Mouse (Mus musculus): ENCODE measurements at regions not wholly inside any gene's neighbourhood (a gene's known extent, or its start where the extent isn't known, plus 50 kb on each side); places are given as distances from the start of the nearest gene placed in this dataset.

DNA sequence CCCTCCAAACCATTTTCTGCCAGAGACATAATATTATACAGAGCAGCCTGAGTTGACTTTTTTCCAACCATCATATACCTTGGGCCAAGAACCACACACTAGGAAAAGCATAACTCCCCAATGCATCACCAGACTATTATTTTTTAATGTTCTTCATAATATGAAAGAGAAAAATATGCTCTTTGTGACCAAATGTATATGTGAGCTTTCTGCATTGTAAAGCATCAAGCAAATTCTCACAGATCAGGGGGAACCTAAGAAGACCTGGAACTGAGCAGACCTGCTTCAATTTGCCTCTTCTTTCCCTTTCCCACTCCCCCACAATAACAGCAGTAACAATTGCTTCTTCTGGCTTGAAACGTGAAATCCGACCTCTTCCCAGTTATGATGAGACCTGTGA is 407.6 kb downstream of the Atp6ap1l start:
- DNase-seq (ENCODE audit: low spot score in 2 of 2): no peak

DNA sequence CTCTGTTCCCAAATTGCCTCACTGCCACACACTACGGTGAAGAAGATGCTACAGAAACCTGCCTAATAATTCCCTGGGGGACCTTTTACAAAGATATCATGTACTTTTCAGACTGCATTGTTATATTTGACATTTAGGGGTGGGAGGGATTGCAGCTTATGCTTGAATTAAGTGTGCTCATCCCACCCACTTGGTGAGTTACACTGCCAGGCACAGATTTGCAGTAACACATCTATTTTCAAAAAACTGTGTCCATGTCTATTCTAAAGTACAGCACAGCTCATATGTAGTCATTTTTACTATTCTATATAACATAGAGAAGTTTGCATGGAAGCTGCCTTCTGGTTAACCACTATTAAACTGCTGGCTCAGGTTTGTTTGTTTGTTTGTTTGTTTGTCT is 404.3 kb upstream of the Xrcc4 start:
- peak in 1 of 2 experiments; percentile 6 for DNase-seq (ENCODE audit: low spot score in 2 of 2)

DNA sequence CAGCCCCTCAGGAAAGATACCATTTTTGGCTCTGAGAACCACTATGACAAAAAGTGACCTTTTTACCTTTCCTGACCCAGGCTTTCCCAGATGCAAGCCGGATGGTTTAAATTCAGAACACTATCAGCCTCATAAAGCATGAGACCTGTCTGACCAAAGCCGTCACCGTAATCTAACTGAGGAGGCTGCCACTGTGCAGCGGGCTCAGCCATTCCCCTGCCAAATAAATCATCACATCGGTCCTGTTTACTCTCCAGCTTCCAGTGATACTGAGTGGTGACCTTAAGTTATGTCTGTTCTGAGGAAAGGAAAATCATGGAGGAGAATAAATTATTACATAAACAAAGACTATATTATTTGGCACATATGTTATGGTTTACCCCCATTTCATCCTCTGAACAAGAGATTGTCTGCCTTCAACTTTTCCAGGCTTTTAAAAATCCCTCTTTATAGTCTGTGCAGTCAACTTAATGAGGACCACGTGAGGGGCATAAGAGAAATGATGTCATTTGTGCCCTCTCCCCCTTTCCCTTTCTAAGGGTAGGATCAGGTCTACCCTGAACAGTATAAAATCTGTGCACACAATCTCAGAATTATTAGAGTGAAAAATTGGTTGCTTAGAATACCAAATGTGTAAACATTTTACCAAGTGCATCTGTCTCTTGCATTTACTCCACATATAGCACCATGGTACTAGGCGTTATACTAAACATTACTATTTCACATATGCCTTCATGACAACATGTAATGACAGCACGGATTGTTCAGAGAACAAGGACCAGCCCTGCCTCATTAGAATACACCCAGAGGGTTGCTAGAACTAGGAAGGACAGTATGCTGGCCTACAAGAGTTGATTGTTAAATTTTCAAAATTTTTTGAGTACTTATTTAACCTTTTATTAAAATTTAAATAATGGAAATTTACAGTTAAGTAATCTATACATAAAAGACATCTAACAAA is 401.9 kb upstream of the Xrcc4 start:
- DNase-seq (ENCODE audit: low spot score in 2 of 2): no peak

DNA sequence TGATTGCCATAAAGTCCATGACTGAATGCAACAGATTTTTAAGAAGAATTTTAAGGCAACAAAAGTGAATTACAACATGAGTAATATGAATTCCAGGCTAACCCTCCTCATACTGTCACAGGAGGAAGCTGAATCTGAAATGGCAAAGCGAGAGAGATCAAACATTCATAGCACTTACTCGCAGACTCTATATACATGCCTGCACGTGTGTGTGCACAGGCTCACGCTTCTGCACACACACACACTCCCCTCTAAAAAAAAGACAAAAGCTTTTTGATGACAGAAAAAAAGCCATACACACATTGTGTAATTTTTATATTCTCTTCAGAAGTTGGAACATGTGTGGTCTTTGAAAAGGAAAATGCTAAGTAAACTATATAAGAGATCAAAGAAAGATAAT is 391.1 kb upstream of the Xrcc4 start:
- DNase-seq (ENCODE audit: low spot score in 2 of 2): no peak

DNA sequence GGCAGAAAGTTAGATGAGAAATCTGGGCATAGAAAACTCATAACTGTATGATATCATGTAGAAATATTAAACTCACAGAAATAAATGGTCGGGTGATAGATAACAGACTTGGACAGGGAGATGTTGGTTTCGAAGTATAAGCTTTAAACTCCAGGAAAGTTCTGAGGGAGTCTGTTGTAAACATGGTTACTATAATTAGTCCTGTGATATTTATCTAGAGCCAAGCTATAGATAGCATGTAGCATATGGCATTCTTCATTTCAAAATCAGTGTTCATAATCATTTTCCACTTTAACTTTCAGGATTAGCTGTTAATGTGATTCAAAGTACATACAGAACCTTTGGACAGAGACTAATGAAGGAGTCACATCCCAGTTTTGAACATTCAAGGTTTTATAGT is 387.5 kb upstream of the Xrcc4 start:
- DNase-seq (ENCODE audit: low spot score in 2 of 2): no peak

DNA sequence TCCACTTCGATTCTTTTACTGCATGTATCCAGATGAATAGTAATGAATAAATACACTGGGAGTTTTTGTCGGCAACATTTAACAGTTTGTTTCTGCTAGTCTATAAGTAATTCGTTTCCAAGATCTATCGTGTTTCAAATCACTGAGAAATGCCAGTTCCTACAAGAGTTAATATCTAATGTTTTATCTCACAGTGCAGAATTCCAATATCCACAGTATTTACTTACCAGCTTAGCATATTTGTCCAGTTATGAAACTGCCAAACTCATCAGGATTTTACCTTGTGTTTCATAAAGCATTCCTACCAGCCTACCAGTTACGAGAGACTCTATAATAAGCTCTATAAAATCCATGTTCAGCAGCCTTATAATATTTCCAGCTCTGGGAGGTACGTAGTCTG is 385.1 kb upstream of the Xrcc4 start:
- no peak for DNase-seq (ENCODE audit: low spot score in 2 of 2)

DNA sequence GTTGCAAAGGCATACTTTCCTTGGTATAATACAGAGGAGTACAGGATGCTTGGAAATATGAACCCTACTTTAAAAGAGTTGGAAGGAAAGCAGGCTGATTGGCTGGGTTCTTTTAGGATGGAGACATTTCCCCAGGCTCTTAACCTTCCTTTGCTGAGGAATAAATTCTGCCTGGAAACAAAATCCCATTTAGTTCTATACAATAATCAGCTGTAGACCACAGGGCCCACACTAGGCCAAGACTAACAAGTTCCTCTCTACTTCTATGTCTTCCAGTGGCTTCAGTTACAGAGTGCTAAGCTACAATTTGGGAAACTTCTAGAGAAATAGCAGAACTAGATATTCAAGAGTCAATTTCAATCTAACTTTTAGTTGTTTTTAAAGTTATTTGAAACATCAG is 384.6 kb upstream of the Xrcc4 start:
- DNase-seq (ENCODE audit: low spot score in 2 of 2): no peak

DNA sequence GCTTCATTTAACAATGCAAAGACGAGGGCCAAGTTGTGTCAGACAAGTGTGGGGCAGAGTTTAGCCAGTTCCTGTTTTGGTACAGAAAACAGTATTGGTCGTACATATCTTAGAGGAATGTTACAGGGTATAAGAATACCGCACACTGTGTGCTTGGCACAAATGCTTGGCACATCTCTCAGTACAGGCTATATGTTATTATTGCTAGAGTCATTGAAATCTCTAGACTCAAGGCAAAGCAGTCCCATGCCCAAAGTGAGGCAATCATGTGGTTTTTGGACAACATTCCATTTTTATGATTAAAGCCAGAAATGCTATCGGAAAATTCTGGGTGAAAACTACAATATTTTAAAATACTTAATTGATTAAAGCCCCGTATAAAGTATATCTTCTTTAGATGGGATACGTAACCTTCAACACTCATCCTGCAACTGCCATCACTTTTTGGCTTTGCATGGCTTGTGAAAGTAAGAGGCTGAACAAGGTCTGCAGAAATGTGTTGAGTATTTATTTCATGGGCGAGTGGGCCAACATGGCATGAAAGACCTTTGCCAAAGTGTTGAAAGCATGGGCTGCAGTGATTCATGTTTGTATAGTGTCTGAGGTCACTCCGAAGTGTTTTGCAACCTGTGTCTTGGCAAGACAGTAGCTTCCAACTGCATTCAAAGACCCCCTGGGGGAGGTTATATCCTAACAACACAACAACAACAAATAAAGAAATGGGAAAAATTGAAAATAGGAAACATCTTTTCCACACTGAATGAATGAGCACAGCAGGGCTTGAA is 383.8 kb upstream of the Xrcc4 start:
- no peak for DNase-seq (ENCODE audit: low spot score in 2 of 2)

DNA sequence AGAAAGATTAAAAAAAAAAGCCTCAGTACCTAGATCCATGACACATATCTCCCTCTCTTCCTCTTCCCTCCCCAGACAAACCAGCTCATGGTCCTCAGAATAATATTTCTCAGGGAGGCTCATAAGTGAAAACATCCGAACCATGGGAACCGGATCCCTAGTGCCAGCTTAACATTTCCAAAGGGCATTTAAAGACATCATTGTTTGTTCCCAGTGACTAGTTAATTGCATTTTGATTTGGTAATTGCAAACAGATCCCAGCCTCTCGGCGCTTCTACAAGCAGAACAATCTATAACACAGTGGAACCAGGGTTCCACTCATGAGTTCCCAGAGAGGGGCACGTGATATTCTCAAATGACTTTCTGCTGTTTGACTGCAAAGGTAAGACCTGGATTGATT is 376.7 kb upstream of the Xrcc4 start:
- DNase-seq (ENCODE audit: low spot score in 2 of 2): no peak

DNA sequence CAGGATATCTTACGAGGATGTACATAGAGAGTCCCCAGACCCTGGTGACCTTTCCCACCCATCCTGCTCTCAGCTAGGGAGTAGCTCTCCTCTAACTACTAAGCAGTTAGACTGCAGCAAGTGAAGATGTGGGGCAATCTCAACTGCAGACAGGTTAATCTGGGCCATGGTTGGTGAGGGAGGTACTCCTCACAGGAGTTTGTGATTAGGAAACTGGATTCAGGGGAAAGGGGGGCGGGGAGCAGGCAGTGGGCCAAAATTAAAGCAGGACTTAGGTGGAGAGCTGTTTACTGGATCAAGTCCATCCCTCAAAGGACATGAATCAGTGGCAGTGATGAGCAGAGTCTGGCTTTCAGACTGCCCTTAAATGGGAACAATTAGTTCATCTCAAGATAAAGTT is 374.6 kb upstream of the Xrcc4 start:
- no peak for DNase-seq (ENCODE audit: low spot score in 2 of 2)

DNA sequence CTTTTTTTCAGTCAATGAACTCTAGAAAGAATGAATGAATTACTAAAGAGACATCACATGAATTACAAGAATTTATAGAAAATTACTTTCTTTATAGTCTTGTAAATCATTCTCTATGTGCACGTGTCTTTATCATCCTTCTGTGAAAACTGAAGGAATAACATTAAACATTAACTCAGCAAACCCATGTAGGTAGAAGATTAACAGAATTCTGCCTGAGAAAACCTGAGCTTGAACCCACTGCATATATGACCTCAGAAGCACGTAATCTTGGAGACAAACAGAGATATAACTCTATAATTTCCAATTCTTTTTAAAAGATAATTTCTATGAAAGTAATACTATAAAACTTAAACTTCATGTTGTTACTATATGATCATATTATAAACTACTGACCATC is 374.0 kb upstream of the Xrcc4 start:
- no peak for DNase-seq (ENCODE audit: low spot score in 2 of 2)

DNA sequence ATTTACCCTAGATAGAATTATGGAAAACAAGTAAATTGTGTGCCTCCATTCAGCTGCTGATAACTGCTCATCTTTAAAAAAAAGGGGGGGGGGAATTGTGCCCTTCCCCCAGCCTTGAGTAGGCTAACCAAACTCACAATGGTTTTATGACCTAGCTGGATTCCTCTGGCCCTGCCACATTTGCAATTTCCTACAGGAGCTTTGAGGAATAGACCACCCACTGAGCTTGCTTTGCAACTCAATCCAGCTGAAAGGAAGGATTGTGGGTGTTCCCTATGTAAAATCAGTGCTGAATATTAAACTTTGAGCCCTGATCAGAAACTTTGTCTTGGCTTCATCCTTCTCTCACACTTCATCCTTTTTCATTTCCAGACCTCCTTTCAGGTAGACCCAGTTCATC is 365.2 kb upstream of the Xrcc4 start:
- no peak for DNase-seq (ENCODE audit: low spot score in 2 of 2)

DNA sequence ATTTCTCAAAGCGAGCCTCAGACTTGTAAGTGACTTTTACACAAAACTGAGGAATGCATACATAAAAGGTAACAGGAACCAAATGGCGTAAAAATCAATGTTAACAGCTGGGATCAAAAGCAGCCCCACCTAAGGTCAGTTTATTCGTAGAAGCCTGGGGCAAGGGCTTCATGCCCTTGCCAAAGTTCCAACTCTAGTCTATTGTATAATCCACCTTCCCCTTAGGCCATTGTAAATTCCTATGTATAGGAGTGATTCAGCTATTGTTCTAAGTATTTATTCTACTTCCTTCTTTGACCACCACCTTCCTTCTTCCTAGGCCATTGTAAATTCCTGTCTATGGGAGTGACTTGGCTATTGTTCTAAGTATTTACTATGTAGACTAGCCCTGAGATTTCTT is 337.5 kb upstream of the Xrcc4 start:
- no peak for DNase-seq (ENCODE audit: low spot score in 2 of 2)

DNA sequence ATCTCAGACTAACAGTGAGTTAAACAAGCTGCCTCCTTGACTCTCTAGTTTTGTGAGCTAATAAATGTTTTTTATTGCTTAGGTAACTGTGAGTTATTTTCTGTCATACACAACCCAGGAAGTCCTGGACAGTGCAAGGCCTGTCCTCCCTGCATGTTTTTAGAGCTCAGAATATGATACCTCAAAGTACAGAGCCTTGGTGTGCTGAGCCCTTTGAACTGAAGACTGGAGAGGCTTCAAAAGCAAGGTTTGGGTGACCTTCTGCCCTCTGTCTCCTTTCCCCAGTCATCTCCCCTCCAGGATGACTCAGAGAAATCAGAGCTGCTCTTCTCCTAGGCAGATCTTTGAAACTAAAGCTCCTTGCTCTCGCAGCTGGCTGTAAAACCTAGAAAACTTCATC is 336.0 kb upstream of the Xrcc4 start:
- no peak for DNase-seq (ENCODE audit: low spot score in 2 of 2)

DNA sequence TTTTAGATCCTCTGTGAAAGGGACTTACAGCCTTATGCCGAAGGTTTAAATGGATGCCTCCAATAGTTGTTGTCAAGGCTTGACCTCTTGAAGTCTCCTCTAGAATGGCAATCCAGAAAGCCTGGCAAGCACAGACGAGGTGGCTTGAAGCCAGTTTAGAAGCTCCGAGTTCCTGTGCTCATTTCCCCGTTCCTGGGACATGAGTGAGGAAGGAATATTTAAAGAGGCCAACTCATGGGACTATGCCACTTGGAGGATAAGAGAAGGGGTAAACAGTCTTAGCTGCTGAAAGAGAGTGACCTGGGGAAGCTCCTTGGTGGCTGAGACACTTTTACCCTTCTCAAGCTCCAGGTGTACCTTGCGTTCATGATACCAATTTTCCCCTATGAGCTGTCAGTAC is 335.1 kb upstream of the Xrcc4 start:
- DNase-seq (ENCODE audit: low spot score in 2 of 2): no peak

DNA sequence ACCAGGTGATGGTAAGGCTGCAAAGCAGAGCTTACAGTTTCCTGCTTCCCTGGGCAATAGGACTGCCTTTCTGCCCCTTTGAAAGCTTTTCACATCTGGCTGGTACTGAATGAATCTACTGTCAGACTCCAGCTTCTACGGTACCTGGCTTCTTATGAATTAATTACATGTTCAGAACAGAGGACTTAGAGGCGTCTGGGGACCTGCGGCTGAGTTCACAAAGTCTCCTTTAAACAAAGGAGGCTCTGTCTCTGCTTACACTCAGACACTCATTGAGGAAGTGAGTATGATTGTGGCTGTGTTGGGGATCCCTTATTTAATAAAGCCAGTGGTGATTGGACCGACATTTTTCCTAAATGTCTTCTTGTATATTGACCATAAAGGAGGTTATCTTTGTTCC is 331.6 kb upstream of the Xrcc4 start:
- DNase-seq (ENCODE audit: low spot score in 2 of 2): no peak

DNA sequence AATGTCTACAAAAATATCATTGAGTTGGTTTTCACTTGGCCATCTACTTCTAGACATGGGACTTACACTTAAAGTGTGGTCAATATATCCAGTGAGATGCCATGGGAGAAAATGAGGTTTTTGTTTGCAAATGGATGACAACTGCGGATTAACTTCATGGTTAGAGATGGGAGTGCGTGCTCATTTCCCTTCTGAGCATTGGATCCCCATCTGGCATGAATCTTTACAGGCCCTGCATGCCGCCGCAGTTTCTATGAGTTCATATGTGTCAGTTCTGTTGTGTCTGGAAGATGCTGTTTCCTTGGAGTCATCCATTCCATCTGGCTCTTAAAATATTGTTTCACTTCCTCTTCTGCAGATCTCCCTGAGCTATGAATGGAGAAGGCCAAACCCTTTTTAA is 315.0 kb upstream of the Xrcc4 start:
- no peak for DNase-seq (ENCODE audit: low spot score in 2 of 2)

DNA sequence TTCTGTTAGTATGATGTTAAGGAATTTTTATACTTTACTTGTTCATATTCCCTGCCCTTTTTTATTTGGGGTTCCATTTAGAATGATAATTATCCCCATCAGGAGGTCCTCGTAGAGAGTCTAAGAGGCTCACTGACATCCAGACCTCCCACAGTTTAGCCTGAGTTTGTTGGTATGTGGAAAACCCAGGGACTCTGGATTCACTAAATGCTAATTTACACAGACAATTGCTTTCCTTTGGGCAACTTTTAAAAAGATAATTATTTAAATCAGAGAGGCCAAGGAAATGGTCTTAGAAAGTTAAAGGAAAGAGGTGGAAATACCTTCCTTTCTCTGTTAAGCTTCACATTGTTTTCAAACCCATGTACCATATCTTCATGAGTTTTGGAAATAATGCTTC is 312.7 kb upstream of the Xrcc4 start:
- DNase-seq (ENCODE audit: low spot score in 2 of 2): no peak

DNA sequence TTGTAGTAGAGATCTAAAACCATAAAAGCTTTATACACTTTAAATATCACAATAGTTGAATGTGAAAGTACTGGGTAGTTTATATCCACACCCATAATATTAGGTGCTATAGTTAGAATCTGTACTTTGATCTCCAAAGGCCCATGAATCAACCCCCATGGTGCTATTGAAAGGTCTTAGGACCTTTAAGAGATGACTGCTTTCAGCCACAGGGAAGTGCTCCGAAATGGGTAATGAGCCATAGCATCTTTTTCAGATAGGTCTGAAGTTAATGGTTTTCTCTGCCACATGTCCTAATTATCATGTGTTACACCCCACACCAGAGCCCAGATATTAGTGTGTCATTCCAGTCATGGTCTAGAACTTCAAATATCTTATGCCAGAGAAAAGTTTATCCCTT is 312.1 kb upstream of the Xrcc4 start:
- DNase-seq (ENCODE audit: low spot score in 2 of 2): no peak

DNA sequence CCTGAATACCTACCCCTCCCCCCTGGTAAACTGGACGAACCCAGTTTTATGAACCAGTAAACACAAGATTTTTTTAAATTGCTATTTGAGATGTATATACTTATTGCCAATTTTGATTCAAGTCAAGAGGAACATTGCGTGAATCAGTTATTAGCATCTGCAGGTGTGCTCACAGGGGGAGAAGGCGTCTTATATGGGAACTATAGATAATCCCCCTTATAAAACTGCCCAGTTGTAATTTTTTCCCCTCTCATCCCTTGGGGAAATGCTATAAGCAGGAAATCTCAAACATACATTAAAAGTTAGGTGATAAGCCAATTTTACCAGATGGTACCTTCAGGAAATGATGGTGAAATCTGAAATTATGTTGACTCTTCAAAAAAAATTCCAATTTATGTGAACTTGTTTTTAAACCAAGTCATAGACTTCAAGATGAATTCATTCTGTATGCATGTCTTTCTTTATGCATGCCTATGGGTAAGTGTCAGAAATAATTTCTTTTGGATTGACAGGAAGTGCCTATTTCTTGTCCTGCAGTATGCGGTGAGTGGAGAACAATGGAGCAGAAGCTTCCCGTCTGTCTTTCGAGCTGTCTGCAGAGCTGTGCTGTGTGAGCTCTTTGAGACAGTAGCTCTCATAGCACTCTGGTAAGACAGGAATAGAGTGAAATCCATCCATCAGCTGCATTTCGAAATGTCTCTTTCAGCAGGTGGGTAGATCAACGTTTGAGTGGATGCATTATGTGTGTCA is 306.0 kb upstream of the Xrcc4 start:
- no peak for DNase-seq (ENCODE audit: low spot score in 2 of 2)

DNA sequence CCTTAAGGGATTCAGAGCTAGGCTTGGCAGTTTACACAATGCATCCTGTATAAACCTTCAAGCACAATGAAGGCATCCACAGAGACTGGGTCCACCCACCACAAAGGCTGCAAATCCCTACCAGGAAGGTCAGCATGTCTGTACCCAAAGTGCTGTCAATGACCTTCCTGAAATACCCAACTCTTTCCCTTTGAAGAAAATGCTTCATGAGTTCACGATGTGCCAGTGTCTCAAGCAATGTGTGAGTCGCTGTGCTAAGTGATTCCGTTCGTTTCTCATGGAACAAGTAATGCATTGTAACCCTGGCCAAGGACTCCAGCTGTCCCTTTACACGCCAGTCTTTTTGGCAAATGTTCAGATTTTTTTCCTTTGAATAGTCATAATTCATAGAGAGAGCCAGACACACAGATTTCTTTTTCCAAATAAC is 305.4 kb upstream of the Xrcc4 start:
- DNase-seq (ENCODE audit: low spot score in 2 of 2): peak in 1 of 2 experiments; percentile 46

DNA sequence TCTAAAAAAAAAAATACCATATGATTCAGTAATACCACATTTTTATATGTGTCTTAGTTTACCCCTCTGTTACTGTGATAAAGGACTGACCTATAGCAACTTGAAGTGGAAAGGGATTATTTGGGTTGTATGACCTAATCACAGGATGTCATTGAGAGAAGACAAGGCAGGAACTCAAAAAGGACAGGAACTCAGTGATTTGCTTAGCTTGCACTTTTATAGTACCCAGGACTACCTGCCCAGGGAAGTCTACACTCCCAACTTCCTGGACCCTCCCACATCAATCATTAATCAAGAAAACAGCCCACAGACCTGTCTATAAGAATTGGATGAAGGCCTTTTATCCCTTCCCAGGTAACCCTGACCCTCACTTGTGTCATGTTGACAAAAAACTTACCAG is 303.0 kb upstream of the Xrcc4 start:
- no peak for DNase-seq (ENCODE audit: low spot score in 2 of 2)

Measured in layer of hippocampus, adult 18-20 months (tissue).